Mouse (Mus musculus) kidney, adult 18-20 months (tissue): ENCODE results near the gene Ifnar2.

Source experiments
- DNase-seq: peaks from one replicate; pipeline ENCODE4 v3.0.0; 2021

Gene Ifnar2

GRCm38 (mm10) chr16:91395633-91396392 lies 23.2 kb downstream of the Ifnar2 start:
- no peak for DNase-seq

- DNase-seq, result no peak
These were observed 24.4 kb downstream of the Ifnar2 start for GRCm38 (mm10) chr16:91396844-91397537.

- no peak for DNase-seq
These were observed 25.4 kb downstream of the Ifnar2 start for GRCm38 (mm10) chr16:91398030-91398429.

- DNase-seq, result no peak
These were observed 26.4 kb downstream of the Ifnar2 start for GRCm38 (mm10) chr16:91398944-91399343.

- DNase-seq, result no peak
These were observed 29.1 kb downstream of the Ifnar2 start for GRCm38 (mm10) chr16:91401569-91402165.

GRCm38 (mm10) chr16:91403784-91404183 lies 31.2 kb downstream of the Ifnar2 start:
- no peak for DNase-seq

- DNase-seq, result no peak
These were observed 31.6 kb downstream of the Ifnar2 start for GRCm38 (mm10) chr16:91404187-91404586.

- no peak for DNase-seq
These were observed 32.4 kb downstream of the Ifnar2 start for GRCm38 (mm10) chr16:91404828-91405577.

GRCm38 (mm10) chr16:91405640-91406584 lies 33.3 kb downstream of the Ifnar2 start, which contains the start of gene Il10rb:
Il10rb (plus strand) TSS chr16:91406164.
- peak; percentile 85 for DNase-seq

GRCm38 (mm10) chr16:91406585-91407220 lies 34.1 kb downstream of the Ifnar2 start:
- peak; percentile 63 for DNase-seq

GRCm38 (mm10) chr16:91413102-91413844 lies 40.7 kb downstream of the Ifnar2 start:
- peak; percentile 58 for DNase-seq

- no peak for DNase-seq
These were observed 43.0 kb downstream of the Ifnar2 start for GRCm38 (mm10) chr16:91415391-91416189.

GRCm38 (mm10) chr16:91416357-91416756 lies 43.8 kb downstream of the Ifnar2 start:
- DNase-seq, result no peak

GRCm38 (mm10) chr16:91416938-91417337 lies 44.4 kb downstream of the Ifnar2 start:
- no peak for DNase-seq

- peak; percentile 42 for DNase-seq
These were observed 45.9 kb downstream of the Ifnar2 start for GRCm38 (mm10) chr16:91418531-91418930.

- no peak for DNase-seq
These were observed 53.2 kb downstream of the Ifnar2 start for GRCm38 (mm10) chr16:91425816-91426215.

GRCm38 (mm10) chr16:91426586-91426985 lies 54.0 kb downstream of the Ifnar2 start:
- no peak for DNase-seq

- DNase-seq, result no peak
These were observed 54.9 kb downstream of the Ifnar2 start for GRCm38 (mm10) chr16:91427461-91427860.

- DNase-seq, result no peak
These were observed 55.8 kb downstream of the Ifnar2 start for GRCm38 (mm10) chr16:91428259-91428865.
